Mouse (Mus musculus) brain, embryonic 14.5 days (tissue): Measurements from ENCODE around the gene Ccdc141.

Experiments used
- CTCF ChIP-seq: fragments of 200-500 bp; IDR thresholded peaks from 2 replicates; pipeline ENCODE4 v1.5.1; 2012; ENCODE audit warnings: inconsistent platforms, mild to moderate bottlenecking, moderate library complexity, borderline replicate concordance; ENCODE audit not compliant: insufficient read depth, insufficient read length; ENCODE audit errors: extremely low read depth
- POLR2A ChIP-seq: fragments of 200-500 bp; IDR thresholded peaks from 2 replicates; pipeline ENCODE4 v1.6.1; 2012; ENCODE audit warnings: mild to moderate bottlenecking, inconsistent platforms, borderline replicate concordance; ENCODE audit not compliant: poor library complexity, insufficient read depth, insufficient read length, severe bottlenecking; ENCODE audit errors: extremely low read depth

DNA sequence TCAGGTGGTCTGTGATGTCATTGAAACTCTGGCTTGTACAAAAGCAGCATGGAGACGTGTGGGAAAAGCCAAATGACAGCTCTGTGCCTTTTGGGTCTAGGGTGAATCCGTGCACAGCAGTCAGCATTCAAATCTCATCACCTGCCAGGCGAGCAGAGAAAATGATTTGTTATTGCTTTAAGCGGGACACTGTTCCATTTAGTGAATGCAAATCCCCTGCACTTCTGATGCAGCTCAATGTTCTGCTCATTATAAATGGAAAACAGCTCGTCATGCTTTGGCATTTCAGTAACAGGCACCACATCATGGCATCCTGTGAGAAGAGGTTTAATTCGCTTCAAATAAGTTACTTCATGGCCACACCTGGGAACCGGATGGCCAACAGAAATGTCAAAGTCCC lies 163.4 kb downstream of the Ccdc141 start:
- TF ChIP-seq CTCF (no peak), POLR2A (no peak)
